Mouse (Mus musculus) erythroblast, embryonic 14.5 days (primary cell): ENCODE measurements around the gene Haao. TPM values are rescaled to one million over a fixed set of nuclear protein-coding genes. Genes with fewer than 3 reads are reported as not detected.

ENCODE experiments used
- H3K27me3 ChIP-seq: 2 replicates; pipeline ENCODE4 v1.6.1; 2012; ENCODE audit warnings: inconsistent platforms; ENCODE audit not compliant: control insufficient read depth
- H3K36me3 ChIP-seq: 2 replicates; pipeline ENCODE4 v1.6.1; 2012; ENCODE audit warnings: mild to moderate bottlenecking, inconsistent platforms; ENCODE audit not compliant: control insufficient read depth
- H3K4me1 ChIP-seq: 2 replicates; pipeline ENCODE4 v1.6.1; 2012; ENCODE audit warnings: inconsistent platforms; ENCODE audit not compliant: control insufficient read depth
- H3K4me3 ChIP-seq: replicated peaks from 2 replicates; pipeline ENCODE3; 2012; ENCODE audit warnings: moderate library complexity, mild to moderate bottlenecking, inconsistent platforms
- H3K9me3 ChIP-seq: 2 replicates; pipeline ENCODE4 v1.6.1; 2012; ENCODE audit warnings: low read length, inconsistent platforms, mixed read lengths; ENCODE audit not compliant: control insufficient read depth
- GATA1 ChIP-seq: IDR thresholded peaks from 2 replicates; pipeline ENCODE4 v1.6.1; 2012; ENCODE audit warnings: low read length, inconsistent platforms, mixed read lengths
- TAL1 ChIP-seq: IDR thresholded peaks from 3 replicates; pipeline ENCODE4 v1.6.1; 2012; ENCODE audit warnings: low read length, inconsistent platforms, mixed read lengths
- polyA plus RNA-seq: library from polyadenylated mRNA; stranded (reverse); fragments of >175 nt; gene quantifications from 2 replicates; pipeline ENCODE4 v1.2.3, GENCODE M21; 2012

Haao gene
- polyA plus RNA-seq, 1 experiment: not detected

GRCm38 (mm10) chr17:83886395-83886794 lies 38.6 kb upstream of the Haao start:
- TF ChIP-seq TAL1 (no peak), GATA1 (no peak)
- no peaks in the 10 kb centered on the region for H3K4me1 ChIP-seq
- no peaks in the 10 kb centered on the region for H3K36me3 ChIP-seq
- H3K9me3 ChIP-seq: no peaks in the 10 kb centered on the region
- no peak overlapping the region for H3K4me3 ChIP-seq
- no peaks in the 10 kb centered on the region for H3K27me3 ChIP-seq

GRCm38 (mm10) chr17:83885750-83886149 lies 38.0 kb upstream of the Haao start:
- Histone ChIP-seq H3K4me3 (no peak overlapping the region), H3K9me3 (no peaks in the 10 kb centered on the region), H3K27me3 (no peaks in the 10 kb centered on the region), H3K4me1 (no peaks in the 10 kb centered on the region), H3K36me3 (no peaks in the 10 kb centered on the region)
- no peak for TF ChIP-seq TAL1
- no peak for TF ChIP-seq GATA1

GRCm38 (mm10) chr17:83885021-83885582 lies 37.3 kb upstream of the Haao start:
- H3K27me3 ChIP-seq: no peaks in the 10 kb centered on the region
- no peak overlapping the region for H3K4me3 ChIP-seq
- no peaks in the 10 kb centered on the region for H3K36me3 ChIP-seq
- H3K9me3 ChIP-seq: no peaks in the 10 kb centered on the region
- TF ChIP-seq GATA1 (no peak), TAL1 (no peak)
- H3K4me1 ChIP-seq: 0 out of 2 replicates have a peak, but pooled peaks cover 1% of the 10 kb centered on the region

- no peaks in the 10 kb centered on the region for H3K9me3 ChIP-seq
- TF ChIP-seq TAL1: no peak
- TF ChIP-seq GATA1: no peak
- H3K4me1 ChIP-seq: peaks cover 3% of the 10 kb centered on the region; the same call in 1 of the 2 replicates
- no peaks in the 10 kb centered on the region for H3K27me3 ChIP-seq
- no peaks in the 10 kb centered on the region for H3K36me3 ChIP-seq
- no peak overlapping the region for H3K4me3 ChIP-seq
Observed at GRCm38 (mm10) chr17:83882788-83883187, 35.0 kb upstream of the Haao start.

GRCm38 (mm10) chr17:83881071-83881470 lies 33.3 kb upstream of the Haao start:
- no peaks in the 10 kb centered on the region for H3K36me3 ChIP-seq
- no peak overlapping the region for H3K4me3 ChIP-seq
- peaks cover 3% of the 10 kb centered on the region; the same call in 1 of the 2 replicates for H3K4me1 ChIP-seq
- H3K27me3 ChIP-seq: no peaks in the 10 kb centered on the region
- TF ChIP-seq GATA1 (no peak), TAL1 (no peak)
- H3K9me3 ChIP-seq: no peaks in the 10 kb centered on the region

GRCm38 (mm10) chr17:83880174-83880710 lies 32.5 kb upstream of the Haao start:
- TF ChIP-seq GATA1 (no peak), TAL1 (no peak)
- Histone ChIP-seq H3K4me3 (no peak overlapping the region), H3K36me3 (no peaks in the 10 kb centered on the region), H3K9me3 (no peaks in the 10 kb centered on the region), H3K4me1 (peaks cover 3% of the 10 kb centered on the region; the same call in 1 of the 2 replicates), H3K27me3 (no peaks in the 10 kb centered on the region)

- no peak for TF ChIP-seq GATA1
- TF ChIP-seq TAL1: no peak
- Histone ChIP-seq H3K36me3 (no peaks in the 10 kb centered on the region), H3K4me3 (no peak overlapping the region)
Observed at GRCm38 (mm10) chr17:83879631-83880030, 31.9 kb upstream of the Haao start.

GRCm38 (mm10) chr17:83874610-83875009 lies 26.8 kb upstream of the Haao start:
- TF ChIP-seq GATA1: no peak
- no peak for TF ChIP-seq TAL1
- no peaks in the 10 kb centered on the region for H3K27me3 ChIP-seq
- H3K9me3 ChIP-seq: no peaks in the 10 kb centered on the region
- H3K4me1 ChIP-seq: peaks cover 3% of the 10 kb centered on the region
- no peak overlapping the region for H3K4me3 ChIP-seq
- H3K36me3 ChIP-seq: no peaks in the 10 kb centered on the region

More at GRCm38 (mm10) chr17:83879631-83880030, 31.9 kb upstream of the Haao start:
- Histone ChIP-seq H3K4me1 (peaks cover 3% of the 10 kb centered on the region; the same call in 1 of the 2 replicates), H3K27me3 (no peaks in the 10 kb centered on the region), H3K9me3 (no peaks in the 10 kb centered on the region)

GRCm38 (mm10) chr17:83873363-83874141 lies 25.8 kb upstream of the Haao start:
- no peaks in the 10 kb centered on the region for H3K27me3 ChIP-seq
- H3K9me3 ChIP-seq: no peaks in the 10 kb centered on the region
- H3K36me3 ChIP-seq: no peaks in the 10 kb centered on the region
- H3K4me3 ChIP-seq: no peak overlapping the region
- H3K4me1 ChIP-seq: peaks cover 3% of the 10 kb centered on the region
- TF ChIP-seq GATA1 (no peak), TAL1 (no peak)
